Mouse (Mus musculus) midbrain, embryonic 12.5 days (tissue): ENCODE measurements at regions not wholly inside any gene's neighbourhood (a gene's known extent, or its start where the extent isn't known, plus 50 kb on each side); places are given as distances from the start of the nearest gene placed in this dataset. TPM values are rescaled to one million over a fixed set of nuclear protein-coding genes. Genes with fewer than 3 reads are reported as not detected.

Source experiments
- ATAC-seq: fragments of 200-750 bp; cut with Nextera tagmentation; 2 replicates; pipeline ENCODE4 v1.8.0; 2017; ENCODE audit warnings: low read depth, moderate TSS enrichment, moderate library complexity; ENCODE audit not compliant: low FRiP score
- H3K27ac ChIP-seq: fragments of 300-500 bp; sonication (generic); replicated peaks from 2 replicates; pipeline ENCODE4 v1.5.1; 2016; ENCODE audit warnings: mild to moderate bottlenecking
- H3K27me3 ChIP-seq: fragments of 300-500 bp; sonication (generic); 2 replicates; pipeline ENCODE4 v1.6.1; 2016; ENCODE audit warnings: mild to moderate bottlenecking
- H3K36me3 ChIP-seq: fragments of 300-500 bp; sonication (generic); 2 replicates; pipeline ENCODE4 v1.6.1; 2016
- H3K4me1 ChIP-seq: fragments of 300-500 bp; sonication (generic); 2 replicates; pipeline ENCODE4 v1.6.1; 2016
- H3K4me2 ChIP-seq: fragments of 300-500 bp; sonication (generic); replicated peaks from 2 replicates; pipeline ENCODE4 v1.6.1; 2016; ENCODE audit warnings: mild to moderate bottlenecking, moderate library complexity
- H3K4me3 ChIP-seq: fragments of 300-500 bp; sonication (generic); 2 replicates; pipeline ENCODE4 v1.5.1; 2016; ENCODE audit warnings: mild to moderate bottlenecking
- H3K9ac ChIP-seq: fragments of 300-500 bp; sonication (generic); replicated peaks from 2 replicates; pipeline ENCODE4 v1.6.1; 2016; ENCODE audit warnings: mild to moderate bottlenecking, moderate library complexity
- H3K9me3 ChIP-seq: fragments of 300-500 bp; sonication (generic); 2 replicates; pipeline ENCODE4 v1.6.1; 2016; ENCODE audit warnings: mild to moderate bottlenecking
- WGBS: fragments of 180-500 bp; shearing (Covaris S2); methylation state at CpG from one replicate; pipeline ENCODE4 v1.1.7; 2016; 5-methylcytosine and 5-hydroxymethylcytosine counted together
- microRNA-seq: library from miRNA; unstranded; fragments of <30 nt; microRNA quantifications from one replicate; pipeline ENCODE4, GENCODE M21; 2017

DNA sequence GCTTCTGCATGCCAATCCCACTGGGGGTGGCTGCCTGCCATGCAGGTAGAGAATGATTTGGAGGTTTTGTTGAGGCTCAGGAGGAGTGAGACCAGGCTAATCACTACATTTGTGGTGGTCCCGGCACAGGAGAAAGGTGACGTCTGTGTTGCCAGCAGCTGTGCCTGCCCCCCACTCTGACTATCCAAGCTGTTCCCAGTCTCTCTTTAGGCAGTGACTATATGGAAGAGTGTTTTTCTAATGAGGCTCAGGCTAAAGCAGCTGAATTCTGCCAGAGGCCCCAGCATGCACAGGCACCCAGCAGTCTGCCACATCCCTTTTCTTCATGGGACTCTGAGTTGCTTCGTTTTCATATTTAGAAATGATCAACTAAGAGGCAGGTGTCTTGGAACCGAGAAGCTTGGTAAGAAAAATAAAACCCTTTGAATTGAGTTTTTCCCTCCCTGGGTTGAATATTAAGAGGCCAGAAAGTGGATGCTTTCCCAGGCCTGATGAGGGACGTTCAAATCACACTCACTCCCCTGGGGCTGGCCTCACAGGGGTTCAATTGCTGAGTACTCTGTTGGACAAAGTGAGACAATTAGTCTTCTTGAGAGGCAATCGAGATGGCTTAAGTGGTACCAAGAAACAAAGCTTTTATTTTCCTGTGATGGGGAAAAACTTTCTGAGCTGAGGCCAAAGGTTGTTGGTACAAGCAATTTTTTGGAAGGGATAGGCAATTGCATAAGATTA is 82.5 kb upstream of the Dab1 start:
- H3K9me3 ChIP-seq: no peaks in the 10 kb centered on the region
- ATAC-seq: no peak
- WGBS: 30% methylated on average over 6 of the region's 6 CpGs

DNA sequence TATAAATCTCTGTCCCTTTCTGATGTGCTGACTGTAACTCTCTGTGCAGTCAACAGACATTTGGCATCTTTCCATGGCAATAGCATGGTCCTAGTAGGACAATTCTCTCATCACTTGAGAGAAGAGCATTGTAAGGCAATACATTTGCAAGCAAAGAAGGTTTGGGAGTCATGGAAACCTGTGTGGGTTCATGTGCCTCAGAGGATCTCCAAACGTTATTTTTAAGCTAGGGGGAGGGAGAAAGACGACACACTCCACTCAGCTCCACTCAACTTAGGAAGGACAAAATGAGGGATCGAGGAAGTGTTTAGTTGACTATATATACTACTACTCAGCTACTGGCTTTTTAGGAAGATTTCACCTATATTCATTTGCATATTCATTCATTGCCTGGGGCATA is 78.2 kb upstream of the Dab1 start:
- WGBS: 70% methylated on average over 3 of the region's 3 CpGs
- Histone ChIP-seq H3K9me3 (no peaks in the 10 kb centered on the region), H3K4me1 (peaks cover 8% of the 10 kb centered on the region; the same call in 1 of the 2 replicates), H3K27ac (no peak overlapping the region), H3K27me3 (no peaks in the 10 kb centered on the region), H3K9ac (no peak overlapping the region), H3K4me3 (no peak overlapping the region), H3K36me3 (no peaks in the 10 kb centered on the region), H3K4me2 (no peak overlapping the region)
- ATAC-seq: no peak

More for the DNA sequence above, 82.5 kb upstream of the Dab1 start:
- H3K4me2 ChIP-seq: no peak overlapping the region
- H3K9ac ChIP-seq: no peak overlapping the region
- no peak overlapping the region for H3K4me3 ChIP-seq
- H3K27ac ChIP-seq: no peak overlapping the region
- no peaks in the 10 kb centered on the region for H3K36me3 ChIP-seq
- peaks cover 8% of the 10 kb centered on the region; the same call in 1 of the 2 replicates for H3K4me1 ChIP-seq
- no peaks in the 10 kb centered on the region for H3K27me3 ChIP-seq

DNA sequence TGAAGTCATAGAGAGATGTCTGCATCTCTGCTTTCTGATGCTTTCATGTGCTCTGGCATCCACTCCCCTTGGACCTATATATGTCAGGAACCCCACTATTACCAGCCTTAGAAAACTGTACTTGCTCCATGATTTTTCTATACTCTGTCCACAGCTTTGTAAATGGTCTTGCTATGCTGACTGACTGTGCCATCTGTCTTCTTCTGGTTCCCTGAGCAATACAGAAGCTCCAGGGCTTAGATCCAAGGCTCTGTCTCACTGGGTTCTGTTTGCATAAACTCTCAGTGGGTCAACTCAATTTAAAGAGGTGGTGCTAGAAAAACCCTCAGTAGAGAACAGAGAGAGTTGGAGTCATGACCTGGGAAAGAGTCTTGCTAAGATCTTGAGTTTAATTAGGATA is 71.9 kb upstream of the Dab1 start:
- Histone ChIP-seq H3K27ac (no peak overlapping the region), H3K9ac (no peak overlapping the region), H3K4me2 (no peak overlapping the region)

DNA sequence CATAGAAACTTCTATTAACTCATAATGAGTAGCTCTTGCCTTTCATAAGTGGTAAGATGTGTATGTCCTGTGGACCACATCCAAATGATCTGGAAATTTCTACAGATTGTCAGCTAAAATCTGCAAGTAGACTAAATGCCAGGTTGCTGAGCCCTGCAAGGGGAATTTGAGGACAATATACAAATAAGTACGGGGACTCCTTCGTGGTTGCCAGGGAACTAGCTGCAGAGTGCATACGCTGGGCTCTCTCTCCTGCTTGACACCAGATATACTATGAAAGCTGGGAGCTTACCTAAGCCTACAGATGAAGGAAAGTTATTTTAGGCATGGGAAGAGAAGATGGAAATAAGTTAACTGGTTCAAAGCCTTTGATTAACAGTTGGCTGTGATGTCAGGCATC is 66.7 kb upstream of the Dab1 start:
- Histone ChIP-seq H3K4me1 (no peaks in the 10 kb centered on the region; the same call in 1 of the 2 replicates), H3K4me3 (no peak overlapping the region), H3K9ac (no peak overlapping the region), H3K36me3 (no peaks in the 10 kb centered on the region), H3K9me3 (no peaks in the 10 kb centered on the region), H3K27me3 (no peaks in the 10 kb centered on the region), H3K4me2 (no peak overlapping the region), H3K27ac (no peak overlapping the region)
- 75% methylated on average over 3 of the region's 3 CpGs for WGBS
- no peak for ATAC-seq

More for the DNA sequence above, 71.9 kb upstream of the Dab1 start:
- ATAC-seq: no peak
- Histone ChIP-seq H3K4me1 (no peaks in the 10 kb centered on the region), H3K36me3 (no peaks in the 10 kb centered on the region), H3K9me3 (no peaks in the 10 kb centered on the region), H3K27me3 (no peaks in the 10 kb centered on the region), H3K4me3 (no peak overlapping the region)

DNA sequence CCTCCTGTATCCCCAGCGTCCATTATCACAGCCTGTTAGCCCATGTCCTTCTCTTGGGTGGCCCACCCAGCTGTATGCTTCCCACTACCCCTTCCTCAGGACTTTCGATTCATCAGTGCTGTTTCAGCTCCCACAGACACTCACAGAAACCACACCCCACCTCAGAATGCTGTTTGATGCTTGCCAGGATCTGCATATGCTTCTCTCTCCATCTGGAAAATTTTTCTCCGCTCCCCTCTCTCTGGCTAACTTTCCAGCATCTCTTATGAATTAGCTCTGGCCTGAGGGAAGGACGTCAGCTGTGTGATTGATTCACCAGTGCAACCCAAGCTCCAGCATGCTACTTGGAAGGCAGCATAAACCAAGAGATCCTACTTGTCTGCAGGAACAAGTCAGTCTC is 66.0 kb upstream of the Dab1 start:
- H3K4me3 ChIP-seq: no peak overlapping the region
- H3K4me1 ChIP-seq: no peaks in the 10 kb centered on the region; the same call in 1 of the 2 replicates
- ATAC-seq: no peak
- H3K27ac ChIP-seq: no peak overlapping the region
- no peaks in the 10 kb centered on the region for H3K9me3 ChIP-seq
- no peaks in the 10 kb centered on the region for H3K27me3 ChIP-seq
- H3K9ac ChIP-seq: no peak overlapping the region
- WGBS: 78% methylated on average over 4 of the region's 4 CpGs
- no peaks in the 10 kb centered on the region for H3K36me3 ChIP-seq
- no peak overlapping the region for H3K4me2 ChIP-seq

DNA sequence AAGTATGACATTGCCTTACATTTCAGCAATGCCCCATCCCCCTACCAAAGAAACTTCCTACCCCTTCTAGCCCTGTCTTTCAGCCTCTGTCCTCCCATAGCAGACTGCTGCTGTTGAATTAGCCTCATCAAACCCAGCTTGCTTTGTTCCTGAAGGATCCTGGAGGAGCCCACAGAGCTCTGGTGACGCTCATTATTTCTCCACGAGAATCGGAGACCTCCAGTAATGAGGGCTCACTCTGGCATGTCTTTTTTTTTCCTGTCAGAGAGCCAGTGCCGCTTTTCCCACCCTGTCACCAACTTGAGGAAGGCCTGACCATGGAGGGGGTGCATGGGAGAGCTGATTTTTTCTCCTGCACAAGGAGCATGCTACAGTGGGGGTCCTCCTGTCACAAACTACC is 64.6 kb upstream of the Dab1 start:
- H3K27me3 ChIP-seq: no peaks in the 10 kb centered on the region
- no peak overlapping the region for H3K4me3 ChIP-seq
- H3K4me1 ChIP-seq: no peaks in the 10 kb centered on the region; the same call in 1 of the 2 replicates
- 75% methylated on average over 4 of the region's 4 CpGs for WGBS
- no peak for ATAC-seq
- H3K9ac ChIP-seq: no peak overlapping the region
- no peak overlapping the region for H3K4me2 ChIP-seq
- H3K36me3 ChIP-seq: no peaks in the 10 kb centered on the region
- H3K9me3 ChIP-seq: no peaks in the 10 kb centered on the region
- no peak overlapping the region for H3K27ac ChIP-seq

Small RNA genes lying in the stretch of these regions (microRNA-seq; reads per million reads assigned to microRNA genes)
- not detected for gene Gm23064
